Mouse (Mus musculus) mammary gland, adult 2 months (tissue): ENCODE results near the gene Cd37. TPM values are rescaled to one million over a fixed set of nuclear protein-coding genes. Genes with fewer than 3 reads are reported as not detected.

Source experiments
- polyA plus RNA-seq: library from polyadenylated mRNA; depleted of rRNA; stranded (reverse); fragments of >200 nt; gene quantifications from 2 replicates; pipeline ENCODE4 v1.2.3, GENCODE M21; 2012; ENCODE audit warnings: low replicate concordance; rRNA removed

Cd37 gene
- polyA plus RNA-seq, result 279 and 619 TPM in 2 replicates

DNA sequence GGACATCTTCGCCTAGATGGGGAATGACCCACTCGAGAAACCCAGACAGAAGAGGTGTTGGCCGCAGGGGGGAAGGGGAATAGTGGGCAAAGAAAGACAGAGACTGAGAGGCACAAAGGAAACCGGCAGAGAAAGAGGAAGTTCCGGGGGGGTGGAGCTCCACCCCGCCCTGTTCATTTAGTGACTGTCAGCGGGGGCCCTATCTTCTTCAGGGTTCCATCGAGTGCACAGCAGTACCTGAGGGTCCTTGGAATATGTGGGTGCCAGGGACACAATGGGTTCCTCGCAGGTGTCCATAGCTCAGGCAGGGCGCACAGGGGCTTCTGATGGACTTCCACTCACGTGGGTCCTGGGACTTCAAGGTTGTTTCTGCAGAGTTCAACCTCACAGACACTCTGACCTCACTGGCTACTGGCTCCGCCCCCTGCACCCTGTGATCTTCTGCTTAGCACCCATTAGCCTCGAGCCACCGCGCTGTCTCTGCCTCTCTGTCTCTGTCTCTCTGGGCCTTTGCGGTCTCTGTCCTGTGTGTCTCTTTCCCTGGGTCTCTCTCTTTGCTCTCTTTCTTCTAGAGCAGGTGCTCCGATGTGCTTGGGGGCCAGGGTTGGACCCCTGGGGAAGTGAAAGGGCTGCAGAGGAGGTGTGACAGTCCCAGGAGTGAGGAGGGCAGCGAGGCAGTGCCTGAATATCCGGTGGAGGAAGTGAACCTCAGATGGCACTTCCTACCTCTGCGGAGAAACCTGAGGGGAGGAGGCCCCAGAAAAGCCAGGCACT is at the start of gene Cd37:
Cd37 (minus strand) TSS at position 393 of the 774 bp plus-strand sequence.

DNA sequence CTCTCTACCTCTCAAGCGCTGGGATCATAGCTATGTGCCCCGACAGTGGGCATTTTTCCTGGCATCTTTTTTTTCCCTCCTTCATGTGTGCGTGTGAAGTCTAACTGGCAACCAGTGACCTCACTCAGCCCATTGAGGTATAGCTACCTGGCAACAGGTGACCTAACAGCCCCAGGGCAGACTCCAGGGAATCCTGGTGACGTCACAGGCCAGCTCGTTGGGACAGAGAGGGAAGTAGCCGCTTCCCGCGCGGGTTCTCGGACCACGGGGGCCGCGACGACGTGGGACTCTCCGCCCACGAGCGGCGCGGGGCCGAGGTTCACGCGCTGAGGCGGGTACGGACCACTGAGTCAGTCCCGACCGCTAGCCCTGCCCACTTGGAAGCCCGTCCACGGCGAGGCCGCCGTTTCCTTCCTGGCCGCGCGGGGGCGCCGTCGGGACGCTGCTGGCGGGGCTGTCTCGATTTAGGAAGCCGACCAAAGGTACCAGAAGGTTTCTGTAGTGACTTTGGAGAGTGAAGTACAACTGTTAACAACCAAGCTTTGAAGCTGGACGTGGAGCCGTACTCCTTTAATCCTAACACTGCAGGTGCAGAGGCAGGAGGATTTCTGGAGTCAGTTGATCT is 38.3 kb upstream of the Cd37 start, which contains the start of gene Slc6a21:
Slc6a21 (plus strand) TSS at position 378 of the 625 bp plus-strand sequence.

DNA sequence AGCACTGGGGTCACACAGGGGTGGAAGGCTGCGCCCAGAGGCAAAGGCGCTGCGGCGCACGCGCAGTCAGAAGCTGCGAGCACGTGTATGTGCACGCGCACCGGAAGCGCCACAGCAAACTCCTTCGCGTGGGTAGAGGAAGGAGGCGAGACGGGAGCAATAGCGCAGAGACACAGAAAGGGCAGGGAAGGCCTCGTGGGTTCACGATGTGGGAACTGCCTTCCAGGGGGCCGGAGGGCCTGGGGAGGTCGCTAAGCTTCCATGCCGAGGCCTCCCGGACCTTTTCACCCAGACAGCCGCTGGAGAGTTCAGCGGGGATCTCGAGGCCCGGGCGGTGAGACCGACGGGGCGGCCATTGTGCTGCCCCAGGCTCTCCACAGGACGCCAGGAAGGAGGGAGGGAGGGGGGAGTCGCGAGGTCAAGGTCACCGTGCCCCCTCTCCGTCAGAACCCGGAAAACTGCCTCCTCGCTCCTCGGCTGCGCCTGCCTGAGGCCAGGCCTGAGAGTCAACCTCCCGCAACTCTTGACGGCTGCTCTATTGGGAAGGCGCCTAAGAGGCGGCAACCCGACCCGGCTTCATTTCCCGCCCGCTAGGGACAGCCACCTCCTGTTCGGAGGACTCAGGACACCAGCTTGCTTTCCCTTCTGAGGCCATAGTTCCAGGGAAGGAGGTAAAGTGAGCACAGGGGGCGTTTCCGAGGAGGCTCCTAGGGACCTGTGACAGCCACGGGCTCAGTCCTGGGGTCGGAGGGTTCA is 1.9 kb upstream of the Cd37 start, which contains the start of gene Slc6a16:
Slc6a16 (plus strand) TSS at position 453 of the 756 bp plus-strand sequence.

DNA sequence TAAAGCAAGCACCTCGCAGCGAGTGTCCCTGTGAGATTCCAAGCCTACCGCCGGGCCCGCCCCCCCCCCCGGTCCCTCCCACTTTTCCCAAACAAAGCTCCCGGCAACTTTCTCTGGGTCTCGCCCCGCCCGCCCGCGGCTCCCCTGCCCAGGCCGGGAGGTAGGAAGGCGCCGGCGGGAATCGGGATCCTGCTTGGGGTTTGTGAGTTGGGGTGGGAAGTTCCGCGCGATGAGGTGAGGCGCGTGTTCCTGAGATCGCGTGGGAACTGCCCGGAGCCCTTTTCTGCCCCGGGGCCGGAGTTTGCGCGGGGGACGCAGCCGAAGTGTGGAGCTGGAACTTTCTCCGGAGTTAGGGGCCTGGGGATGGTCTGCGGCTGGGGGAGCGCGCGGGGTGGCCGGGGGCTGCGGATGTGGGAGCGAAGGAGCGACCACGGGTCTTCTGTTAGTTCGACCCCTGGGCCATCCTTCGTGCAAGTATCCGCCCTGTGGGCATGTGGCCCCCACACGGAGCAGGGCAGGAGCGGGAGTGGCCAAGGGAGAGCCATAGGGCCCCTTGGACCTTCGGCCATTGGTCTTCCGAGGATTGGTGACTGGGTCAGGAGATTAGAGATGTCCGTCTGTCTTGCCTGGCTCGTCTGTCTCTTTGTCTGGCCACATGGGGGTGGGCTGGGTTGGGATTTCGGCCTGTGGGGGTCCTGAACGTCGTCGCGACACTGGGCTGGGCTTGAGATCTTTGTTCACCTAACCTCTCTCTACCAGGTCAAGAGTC is 23.1 kb downstream of the Cd37 start, which contains the start of gene Tead2:
Tead2 (plus strand) TSS at position 81 of the 769 bp plus-strand sequence.

DNA sequence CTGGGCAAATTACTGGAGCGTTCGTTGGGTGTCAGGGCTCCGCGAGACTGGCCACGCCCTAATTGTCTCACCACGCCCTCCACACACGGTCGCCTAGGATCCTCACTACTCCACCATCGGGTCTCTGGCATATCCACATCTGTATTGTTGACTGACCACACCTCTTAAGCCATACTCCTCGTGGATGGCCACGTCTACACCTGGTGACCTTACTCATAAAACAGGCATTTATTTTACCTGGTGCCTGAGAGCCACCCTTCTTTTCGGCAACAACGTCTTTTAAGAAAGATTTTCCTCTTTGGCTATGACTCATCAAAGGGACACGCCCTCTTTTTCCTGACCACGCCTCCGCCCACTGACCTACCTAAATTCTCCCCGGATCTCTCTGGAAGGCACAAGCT is 27.1 kb downstream of the Cd37 start, which contains the start of gene Dkkl1:
Dkkl1 (minus strand) TSS at position 297 of the 401 bp plus-strand sequence.

DNA sequence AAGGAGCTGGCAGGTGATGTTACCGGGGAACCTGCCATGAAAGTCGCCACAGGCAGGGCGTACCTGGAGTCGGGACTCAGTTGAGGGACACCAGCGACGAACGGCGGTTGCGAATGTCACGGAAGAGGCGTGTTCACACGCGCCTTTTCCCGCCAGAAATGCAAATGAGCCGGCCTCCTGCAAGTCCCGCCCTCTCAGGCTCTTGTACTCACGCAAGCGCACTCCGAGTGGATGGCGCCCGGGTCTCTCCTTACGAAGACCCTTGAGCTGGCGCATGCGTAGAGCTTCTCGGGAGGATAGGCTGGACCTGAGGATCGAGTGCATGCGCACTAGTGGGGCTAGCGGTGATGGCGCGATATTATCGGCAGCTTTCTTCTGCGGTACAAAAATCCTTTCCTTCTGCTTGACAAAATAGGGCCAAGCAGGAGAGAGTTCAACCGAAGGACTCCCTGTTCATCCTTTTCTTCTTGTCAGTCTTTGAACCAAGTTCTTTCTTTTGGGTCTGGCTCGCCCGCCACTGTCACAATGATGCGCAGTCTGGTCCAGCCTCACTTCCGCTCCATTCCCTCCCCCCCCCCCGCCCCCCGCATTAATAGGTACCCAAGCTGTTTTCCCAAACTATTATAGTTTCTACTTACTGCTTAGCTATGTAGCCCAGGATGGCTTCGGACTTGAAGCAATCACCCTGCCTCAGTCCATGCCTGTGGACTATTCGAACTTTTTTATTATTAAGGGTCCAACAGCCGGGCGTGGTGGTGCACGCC is 34.4 kb downstream of the Cd37 start, which contains the start of gene Ccdc155:
Ccdc155 (minus strand) TSS at position 513 of the 764 bp plus-strand sequence.

Other genes with a start within 250 kb of the Cd37 start
- 120 and 136 TPM in 2 replicates for gene Irf3, start 241.5 kb downstream of the Cd37 start, polyA plus RNA-seq
- gene Bcl2l12, start 240.4 kb downstream of the Cd37 start, polyA plus RNA-seq, result 38.7 and 59.9 TPM in 2 replicates
- gene Scaf1, start 222.8 kb downstream of the Cd37 start, polyA plus RNA-seq, result 58.3 and 111 TPM in 2 replicates
- 201 and 278 TPM in 2 replicates for gene Rras, start 221.2 kb downstream of the Cd37 start, polyA plus RNA-seq
- gene Prr12, start 186.2 kb downstream of the Cd37 start, polyA plus RNA-seq, result 7.2 and 19.0 TPM in 2 replicates
- gene Nosip, start 176.7 kb downstream of the Cd37 start, polyA plus RNA-seq, result 75.7 and 106 TPM in 2 replicates
- 74.1 and 134 TPM in 2 replicates for gene Prrg2, start 176.4 kb downstream of the Cd37 start, polyA plus RNA-seq
- 147 and 250 TPM in 2 replicates for gene Rcn3, start 146.9 kb downstream of the Cd37 start, polyA plus RNA-seq
- gene Fcgrt, start 135.3 kb downstream of the Cd37 start, polyA plus RNA-seq, result 251 and 271 TPM in 2 replicates
- 167 and 309 TPM in 2 replicates for gene Rps11, start 114.7 kb downstream of the Cd37 start, polyA plus RNA-seq
- gene Rpl13a, start 110.4 kb downstream of the Cd37 start, polyA plus RNA-seq, result 1,471 and 2,886 TPM in 2 replicates
- 0.93 and 17.5 TPM in 2 replicates for gene Gm45713, start 102.9 kb downstream of the Cd37 start, polyA plus RNA-seq
- 166 and 183 TPM in 2 replicates for gene Flt3l, start 102.7 kb downstream of the Cd37 start, polyA plus RNA-seq
- 54.4 and 57.6 TPM in 2 replicates for gene Pih1d1, start 84.8 kb downstream of the Cd37 start, polyA plus RNA-seq
- gene Aldh16a1, start 84.5 kb downstream of the Cd37 start, polyA plus RNA-seq, result 53.8 and 90.5 TPM in 2 replicates
- gene Slc17a7, start 75.2 kb downstream of the Cd37 start, polyA plus RNA-seq, result 0.13 and 0.24 TPM in 2 replicates
- not detected in 2 replicates for gene Gfy, start 59.5 kb downstream of the Cd37 start, polyA plus RNA-seq
- gene Pth2, start 58.1 kb downstream of the Cd37 start, polyA plus RNA-seq, result not detected in 2 replicates
- gene Ccdc155, start 34.2 kb downstream of the Cd37 start, polyA plus RNA-seq, result 0.20 and 0.22 TPM in 2 replicates
- gene Dkkl1, start 27.0 kb downstream of the Cd37 start, polyA plus RNA-seq, result 23.3 and 27.6 TPM in 2 replicates
- gene Tead2, start 23.4 kb downstream of the Cd37 start, polyA plus RNA-seq, result 101 and 152 TPM in 2 replicates
- gene Slc6a16, start 2.0 kb upstream of the Cd37 start, polyA plus RNA-seq, result 0.19 TPM in 1 of 2 replicates, not detected in the other
- 0.32 and 0.49 TPM in 2 replicates for gene Slc6a21, start 38.4 kb upstream of the Cd37 start, polyA plus RNA-seq
- 30.5 and 38.2 TPM in 2 replicates for gene Trpm4, start 94.7 kb upstream of the Cd37 start, polyA plus RNA-seq
- gene Hrc, start 96.2 kb upstream of the Cd37 start, polyA plus RNA-seq, result 0.06 and 44.9 TPM in 2 replicates
- gene Ppfia3, start 127.9 kb upstream of the Cd37 start, polyA plus RNA-seq, result 1.2 and 1.6 TPM in 2 replicates
- gene Lin7b, start 131.5 kb upstream of the Cd37 start, polyA plus RNA-seq, result 1.8 and 3.3 TPM in 2 replicates
- 247 and 258 TPM in 2 replicates for gene Snrnp70, start 156.6 kb upstream of the Cd37 start, polyA plus RNA-seq
- gene Kcna7, start 166.5 kb upstream of the Cd37 start, polyA plus RNA-seq, result 0.63 and 29.9 TPM in 2 replicates
- 2.5 and 3.1 TPM in 2 replicates for gene Ntf5, start 174.6 kb upstream of the Cd37 start, polyA plus RNA-seq
- gene Lhb, start 181.7 kb upstream of the Cd37 start, polyA plus RNA-seq, result 1.4 and 1.5 TPM in 2 replicates
- gene Gys1, start 195.7 kb upstream of the Cd37 start, polyA plus RNA-seq, result 137 and 248 TPM in 2 replicates
- 51.4 and 66.8 TPM in 2 replicates for gene Ruvbl2, start 199.0 kb upstream of the Cd37 start, polyA plus RNA-seq
- gene Ftl1, start 220.8 kb upstream of the Cd37 start, polyA plus RNA-seq, result 3,321 and 4,005 TPM in 2 replicates
- gene Bax, start 227.8 kb upstream of the Cd37 start, polyA plus RNA-seq, result 92.1 and 140 TPM in 2 replicates
- 0.16 TPM in 1 of 2 replicates, not detected in the other for gene Tulp2, start 242.8 kb upstream of the Cd37 start, polyA plus RNA-seq
- 10.3 TPM in 1 of 2 replicates, not detected in the other for gene Gm45808, start 247.7 kb upstream of the Cd37 start, polyA plus RNA-seq
- 15.8 and 23.4 TPM in 2 replicates for gene Dhdh, start 249.7 kb upstream of the Cd37 start, polyA plus RNA-seq